Mouse (Mus musculus) brain, embryonic 14.5 days (tissue): ENCODE data around the gene Set.

Source experiments
- CTCF ChIP-seq: fragments of 200-500 bp; IDR thresholded peaks from 2 replicates; pipeline ENCODE4 v1.5.1; 2012; ENCODE audit warnings: inconsistent platforms, mild to moderate bottlenecking, moderate library complexity, borderline replicate concordance; ENCODE audit not compliant: insufficient read depth, insufficient read length; ENCODE audit errors: extremely low read depth
- POLR2A ChIP-seq: fragments of 200-500 bp; IDR thresholded peaks from 2 replicates; pipeline ENCODE4 v1.6.1; 2012; ENCODE audit warnings: mild to moderate bottlenecking, inconsistent platforms, borderline replicate concordance; ENCODE audit not compliant: poor library complexity, insufficient read depth, insufficient read length, severe bottlenecking; ENCODE audit errors: extremely low read depth

DNA sequence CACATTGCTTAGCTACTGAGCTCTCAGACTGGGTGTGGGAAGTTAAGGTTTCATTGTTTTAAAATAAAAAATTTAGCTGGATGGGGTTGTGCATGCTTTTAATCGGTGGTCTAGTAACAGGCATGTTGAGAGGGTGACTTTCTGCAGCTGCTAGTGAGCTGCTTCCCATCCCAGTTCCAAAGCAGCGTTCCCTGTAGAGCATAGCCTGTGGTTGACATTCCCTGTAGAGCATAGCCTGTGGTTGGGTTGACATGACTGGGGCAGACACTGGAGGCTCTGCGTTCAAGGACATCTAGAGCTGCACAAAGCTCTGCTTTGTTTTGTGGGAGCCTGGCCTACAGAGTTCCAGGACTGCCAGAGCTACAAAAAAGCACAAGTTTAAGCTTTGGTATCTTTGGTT, 16.1 kb downstream of the Set start:
- TF ChIP-seq CTCF (no peak), POLR2A (no peak)
